Comparison of ENCODE assay signal across 8 mouse cellular contexts in genomic region chr10:127669170-127669569, GRCm38 (mm10). TPM values are rescaled to one million over a fixed set of nuclear protein-coding genes. Genes with fewer than 3 reads are reported as not detected.
DNase-seq lines count a peak whose midpoint lies in the region; ATAC-seq lines count a peak whose summit lies in the region.

No protein-coding gene starts in this region.

- peak; percentile 28 for DNase-seq in embryo, embryonic 10 days (ENCODE audit: low spot score)
- no peak for DNase-seq in embryo, embryonic 9.5 days (ENCODE audit: extremely low spot score)
- DNase-seq in neural tube, embryonic 10.5 days (ENCODE audit: extremely low spot score, low spot score): no peak
- DNase-seq in liver, embryonic 11.5 days (ENCODE audit: low spot score): no peak
- peak; percentile 75 for DNase-seq in telencephalon, adult 2 months (ENCODE audit: low read depth, low spot score)
- no peak for DNase-seq in urinary bladder, adult 18-20 months (ENCODE audit: low spot score in 2 of 2)

- peak overlapping the region; percentile 82 for H3K4me2 ChIP-seq in neural tube, embryonic 12.5 days (replicated peaks)
- peak overlapping the region; percentile 77 for H3K4me2 ChIP-seq in heart, embryonic 14.5 days (ENCODE audit: low read length)
- H3K4me2 ChIP-seq in liver, embryonic 11.5 days: peak overlapping the region; percentile 93

- H3K36me3 ChIP-seq in neural tube, embryonic 12.5 days: no peaks in the 10 kb centered on the region
- H3K36me3 ChIP-seq in heart, embryonic 14.5 days (ENCODE audit: control insufficient read depth, insufficient read depth, low read length): peaks cover 7% of the 10 kb centered on the region
- no peaks in the 10 kb centered on the region for H3K36me3 ChIP-seq in liver, embryonic 11.5 days (ENCODE audit: control insufficient read depth, insufficient read depth, low read length)

- H3K9me3 ChIP-seq in neural tube, embryonic 12.5 days: no peaks in the 10 kb centered on the region
- no peaks in the 10 kb centered on the region for H3K9me3 ChIP-seq in heart, embryonic 14.5 days (ENCODE audit: control insufficient read depth, low read length)
- H3K9me3 ChIP-seq in liver, embryonic 11.5 days (ENCODE audit: control insufficient read depth, low read length): no peaks in the 10 kb centered on the region

- H3K9ac ChIP-seq in neural tube, embryonic 12.5 days: no peak overlapping the region
- H3K9ac ChIP-seq in heart, embryonic 14.5 days (ENCODE audit: low read length): peak overlapping the region; percentile 87
- no peak overlapping the region for H3K9ac ChIP-seq in liver, embryonic 11.5 days (ENCODE audit: low read depth, low read length)

- H3K4me1 ChIP-seq in neural tube, embryonic 12.5 days: peaks cover 39% of the 10 kb centered on the region; the same call in 1 of the 2 replicates
- H3K4me1 ChIP-seq in heart, embryonic 14.5 days (ENCODE audit: control insufficient read depth in 2 of 2, insufficient read depth in 2 of 2, low read length in 2 of 2): peaks cover 12 to 29% of the 10 kb centered on the region in 2 experiments
- peaks cover 29% of the 10 kb centered on the region for H3K4me1 ChIP-seq in liver, embryonic 11.5 days (replicated peaks; ENCODE audit: control insufficient read depth, insufficient read depth, low read length)

- no peak overlapping the region for H3K4me3 ChIP-seq in neural tube, embryonic 12.5 days
- H3K4me3 ChIP-seq in heart, embryonic 14.5 days (ENCODE audit: control insufficient read depth in 1 of 2, insufficient read depth in 1 of 2, low read depth in 1 of 2, low read length in 2 of 2): peak overlapping the region; percentile 20 to 81
- no peak overlapping the region; the same call in 1 of the 2 replicates for H3K4me3 ChIP-seq in liver, embryonic 11.5 days (ENCODE audit: low read depth, low read length)

- 26% methylated on average over 7 of the region's 7 CpGs for WGBS in neural tube, embryonic 12.5 days
- 8% methylated on average over 7 of the region's 7 CpGs for WGBS in heart, embryonic 14.5 days
- whole genome bisulfite sequencing in liver, embryonic 11.5 days: 34% methylated on average over 7 of the region's 7 CpGs

- no peak overlapping the region for H3K27ac ChIP-seq in neural tube, embryonic 12.5 days
- H3K27ac ChIP-seq in heart, embryonic 14.5 days (replicated peaks in 1 of 2; ENCODE audit: control insufficient read depth in 1 of 2, insufficient read depth in 1 of 2, low read depth in 2 of 2, low read length in 2 of 2): peak overlapping the region; percentile 91 to 96
- no peak overlapping the region; the same call in 1 of the 2 replicates for H3K27ac ChIP-seq in liver, embryonic 11.5 days (ENCODE audit: low read depth, low read length)

- ATAC-seq in neural tube, embryonic 12.5 days (ENCODE audit: low FRiP score, low read depth): no peak
- ATAC-seq in heart, embryonic 14.5 days (ENCODE audit: insufficient number of reproducible peaks, insufficient read depth, low FRiP score, low read depth): no peak
- no peak for ATAC-seq in liver, embryonic 11.5 days (replicated peaks; ENCODE audit: low FRiP score)

- peaks cover 47% of the 10 kb centered on the region for H3K27me3 ChIP-seq in neural tube, embryonic 12.5 days (replicated peaks)
- no peaks in the 10 kb centered on the region for H3K27me3 ChIP-seq in heart, embryonic 14.5 days (ENCODE audit: control insufficient read depth, insufficient read depth, low read length)
- H3K27me3 ChIP-seq in liver, embryonic 11.5 days (replicated peaks; ENCODE audit: control insufficient read depth, insufficient read depth, low read length): peaks cover 45% of the 10 kb centered on the region

RNA-seq across cellular contexts. Expression of gene Nab2, which starts 0.8 kb away (rescaled TPM):
- 5.6 and 6.9 TPM in 2 replicates for polyA plus RNA-seq in neural tube, embryonic 12.5 days (2016; fragmentation: Nextera tagmentation; extraction: Ambion mirVana)
- 6.4 and 9.0 TPM in 2 replicates for polyA plus RNA-seq in heart, embryonic 14.5 days (2014; fragmentation: Nextera tagmentation; extraction: Ambion mirVana)
- 5.7 and 5.8 TPM in 2 replicates for polyA plus RNA-seq in liver, embryonic 11.5 days (2014; fragmentation: Nextera tagmentation; extraction: Ambion mirVana)

RNA-seq across cellular contexts. Expression of gene Nemp1, which starts 2.5 kb away (rescaled TPM):
- polyA plus RNA-seq in neural tube, embryonic 12.5 days (2016; fragmentation: Nextera tagmentation; extraction: Ambion mirVana): 7.2 and 8.0 TPM in 2 replicates
- 8.8 and 11.8 TPM in 2 replicates for polyA plus RNA-seq in heart, embryonic 14.5 days (2014; fragmentation: Nextera tagmentation; extraction: Ambion mirVana)
- polyA plus RNA-seq in liver, embryonic 11.5 days (2014; fragmentation: Nextera tagmentation; extraction: Ambion mirVana): 10.5 and 11.2 TPM in 2 replicates

RNA-seq across cellular contexts. Expression of gene Stat6, which starts 26.4 kb away (rescaled TPM):
- polyA plus RNA-seq in neural tube, embryonic 12.5 days (2016; fragmentation: Nextera tagmentation; extraction: Ambion mirVana): 7.2 and 7.5 TPM in 2 replicates
- 25.2 and 25.7 TPM in 2 replicates for polyA plus RNA-seq in heart, embryonic 14.5 days (2014; fragmentation: Nextera tagmentation; extraction: Ambion mirVana)
- polyA plus RNA-seq in liver, embryonic 11.5 days (2014; fragmentation: Nextera tagmentation; extraction: Ambion mirVana): 28.7 TPM in 2 replicates

RNA-seq across cellular contexts. Expression of gene Myo1a, which starts 35.8 kb away (rescaled TPM):
- 0.29 and 0.58 TPM in 2 replicates for polyA plus RNA-seq in neural tube, embryonic 12.5 days (2016; fragmentation: Nextera tagmentation; extraction: Ambion mirVana)
- polyA plus RNA-seq in heart, embryonic 14.5 days (2014; fragmentation: Nextera tagmentation; extraction: Ambion mirVana): 0.12 TPM in 1 of 2 replicates, not detected in the other
- polyA plus RNA-seq in liver, embryonic 11.5 days (2014; fragmentation: Nextera tagmentation; extraction: Ambion mirVana): 0.14 TPM in 1 of 2 replicates, not detected in the other

RNA-seq across cellular contexts. Expression of gene Lrp1, which starts 48.2 kb away (rescaled TPM):
- 85.7 and 96.0 TPM in 2 replicates for polyA plus RNA-seq in neural tube, embryonic 12.5 days (2016; fragmentation: Nextera tagmentation; extraction: Ambion mirVana)
- polyA plus RNA-seq in heart, embryonic 14.5 days (2014; fragmentation: Nextera tagmentation; extraction: Ambion mirVana): 29.4 and 31.2 TPM in 2 replicates
- polyA plus RNA-seq in liver, embryonic 11.5 days (2014; fragmentation: Nextera tagmentation; extraction: Ambion mirVana): 35.7 and 36.8 TPM in 2 replicates

Comparison
In these comparisons a context has a peak if more than half of its experiments do, and no peak if none do; other contexts are left out.
1. DNase-seq: peak in embryo, embryonic 10 days (single experiment) and telencephalon, adult 2 months (single experiment); none in embryo, embryonic 9.5 days (single experiment), neural tube, embryonic 10.5 days (single experiment), liver, embryonic 11.5 days (single experiment) and urinary bladder, adult 18-20 months (0 of 2).
2. H3K27ac ChIP-seq: peak in heart, embryonic 14.5 days (2 of 2); none in neural tube, embryonic 12.5 days (single experiment) and liver, embryonic 11.5 days (single experiment).
3. H3K4me3 ChIP-seq: peak in heart, embryonic 14.5 days (2 of 2); none in neural tube, embryonic 12.5 days (single experiment) and liver, embryonic 11.5 days (single experiment).
4. Peak in every context shown above with its lines, with median percentiles within 50 percentile points of each other: H3K4me2 ChIP-seq.